Mouse (Mus musculus) gonadal fat pad, adult 2 months (tissue): ENCODE data around the gene Hip1r. TPM values are rescaled to one million over a fixed set of nuclear protein-coding genes. Genes with fewer than 3 reads are reported as not detected.
A peak's percentile ranks its signal among the peaks of the same experiment; 100 is the strongest.

Experiments
- DNase-seq: peaks from one replicate; pipeline ENCODE4 v3.0.0-alpha.2; 2012; ENCODE audit warnings: low read depth
- polyA plus RNA-seq: library from polyadenylated mRNA; depleted of rRNA; stranded (reverse); fragments of >200 nt; gene quantifications from 2 replicates; pipeline ENCODE4 v1.2.3, GENCODE M21; 2012; rRNA removed

Hip1r gene
- 46.6 and 59.4 TPM in 2 replicates for polyA plus RNA-seq

DNA sequence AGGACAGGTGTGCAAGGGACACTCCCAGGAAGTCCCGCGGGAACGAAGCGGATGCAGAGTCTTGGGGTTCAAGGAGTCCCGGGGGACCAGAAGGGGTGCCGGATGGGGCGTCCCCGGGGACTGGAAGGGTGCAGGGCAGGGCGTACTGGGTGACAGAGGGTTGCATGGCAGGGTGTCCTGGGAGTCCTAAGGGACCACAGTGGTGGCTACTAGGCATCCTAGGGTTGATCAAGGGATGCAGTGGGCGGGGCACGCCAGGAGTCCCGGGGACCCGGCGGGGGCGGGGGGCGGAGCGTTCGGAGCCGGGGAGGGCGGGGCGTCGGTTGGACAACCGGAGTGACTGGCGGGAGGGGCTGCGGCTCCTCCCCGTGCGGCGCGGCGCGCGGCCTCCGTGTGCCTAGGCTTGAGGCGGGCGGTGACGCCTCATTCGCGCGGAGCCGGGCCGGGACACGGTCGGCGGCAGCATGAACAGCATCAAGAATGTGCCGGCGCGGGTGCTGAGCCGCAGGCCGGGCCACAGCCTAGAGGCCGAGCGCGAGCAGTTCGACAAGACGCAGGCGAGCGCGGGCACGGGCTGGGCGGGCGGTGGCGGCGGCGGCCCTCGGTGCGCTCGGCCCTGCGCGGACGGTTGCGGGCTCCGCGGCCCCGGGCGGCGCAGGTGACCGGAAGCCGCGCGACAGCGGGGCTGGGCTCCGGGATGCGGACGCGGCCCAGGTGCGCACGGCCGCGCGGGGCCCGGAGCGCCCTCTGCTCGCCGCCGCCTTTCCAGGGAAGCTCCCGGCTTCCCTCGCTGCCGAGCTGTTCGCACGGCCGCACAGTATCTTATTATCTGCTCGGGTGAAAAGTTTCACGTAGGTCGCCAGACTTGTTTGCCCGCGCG, at the start of gene Hip1r:
Gene Hip1r (plus strand): TSS at position 330 of the 880 bp plus-strand sequence.
- DNase-seq: no peak

DNA sequence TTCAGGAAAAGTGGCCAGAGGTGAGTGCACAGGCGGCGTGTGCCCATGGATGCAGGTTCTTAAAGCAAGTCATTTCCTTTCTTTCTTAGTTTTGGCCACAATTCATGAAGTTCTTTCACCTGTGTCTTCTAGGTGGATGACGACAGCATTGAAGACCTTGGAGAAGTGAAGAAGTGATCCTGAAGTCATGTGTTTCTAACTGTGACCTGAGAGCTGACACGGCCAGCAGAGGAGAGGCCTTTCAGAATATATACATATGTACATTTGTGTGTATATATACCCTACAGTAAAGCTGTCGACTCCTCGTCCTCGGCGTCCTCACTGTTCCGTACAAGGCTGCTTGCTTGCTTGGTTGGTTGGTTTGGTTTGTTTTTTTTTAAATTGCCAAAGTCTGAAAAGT, 46.3 kb upstream of the Hip1r start, which contains the start of gene Gm43518:
Gene Gm43518 (plus strand): TSS at position 301 of the 400 bp plus-strand sequence.
- DNase-seq: no peak

DNA sequence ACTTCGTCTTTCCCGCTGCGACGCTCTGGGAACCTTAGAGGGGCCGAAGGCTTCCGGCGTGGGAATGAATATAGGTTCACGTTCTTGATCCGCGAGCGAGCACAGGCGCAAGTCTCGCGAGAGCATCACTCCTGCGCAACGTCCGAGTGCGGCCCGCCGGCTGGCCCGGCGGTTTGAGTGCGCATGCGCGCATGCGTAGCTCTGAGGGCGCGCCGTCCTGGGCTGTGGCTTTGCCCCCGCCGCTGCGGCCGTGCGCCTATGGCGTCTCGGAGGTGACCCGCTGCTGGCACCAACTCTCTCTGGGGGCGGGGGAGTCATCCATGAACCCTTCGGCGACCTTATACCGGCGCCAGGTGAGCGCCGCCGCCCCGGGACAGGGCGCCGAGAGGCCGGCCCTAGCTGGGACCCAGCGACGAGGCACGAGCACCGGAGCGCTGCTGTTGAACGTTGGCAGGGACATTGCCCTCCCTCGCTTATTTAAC, 42.9 kb upstream of the Hip1r start, which contains the start of gene Ccdc62:
Gene Ccdc62 (plus strand): TSS at position 172 of the 482 bp plus-strand sequence.
- peak; percentile 46 for DNase-seq

DNA sequence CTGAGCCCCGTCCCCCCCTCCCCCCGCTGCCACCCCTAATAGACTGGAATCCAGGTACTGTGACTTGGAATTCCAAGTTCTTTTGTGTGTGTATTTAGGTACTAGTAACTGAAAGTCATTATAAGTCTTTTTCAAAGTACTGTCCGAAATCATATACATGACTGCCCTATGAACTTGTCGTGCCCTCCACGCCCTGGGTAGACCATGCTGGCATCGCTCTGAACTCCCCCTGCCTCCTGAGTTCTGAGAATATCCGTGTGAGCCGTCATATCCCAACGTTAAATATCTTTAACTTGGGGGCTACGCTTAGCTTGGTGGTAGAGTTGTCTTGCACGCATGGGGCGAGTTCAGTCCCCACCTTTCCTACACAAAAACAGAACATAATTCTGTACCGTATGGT, 42.3 kb upstream of the Hip1r start:
- DNase-seq: no peak

DNA sequence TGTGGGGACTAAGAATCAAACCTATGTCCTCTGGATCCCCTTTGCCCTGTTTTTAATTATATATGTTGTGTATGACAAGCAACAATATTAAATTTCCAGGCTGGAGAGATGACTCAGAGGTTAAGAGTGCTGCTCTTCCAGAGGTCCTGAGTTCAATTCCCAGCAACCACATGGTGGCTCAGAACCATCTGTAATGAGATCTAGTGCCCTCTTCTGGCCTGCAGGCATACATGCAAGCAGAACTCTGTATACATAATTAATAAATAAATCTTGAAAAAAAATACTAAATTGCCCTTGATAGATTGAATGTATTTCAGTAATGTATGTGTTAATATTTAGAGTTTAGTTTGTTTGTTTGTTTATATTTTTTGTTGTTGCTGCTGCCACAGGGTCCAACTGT, 40.5 kb upstream of the Hip1r start:
- no peak for DNase-seq

DNA sequence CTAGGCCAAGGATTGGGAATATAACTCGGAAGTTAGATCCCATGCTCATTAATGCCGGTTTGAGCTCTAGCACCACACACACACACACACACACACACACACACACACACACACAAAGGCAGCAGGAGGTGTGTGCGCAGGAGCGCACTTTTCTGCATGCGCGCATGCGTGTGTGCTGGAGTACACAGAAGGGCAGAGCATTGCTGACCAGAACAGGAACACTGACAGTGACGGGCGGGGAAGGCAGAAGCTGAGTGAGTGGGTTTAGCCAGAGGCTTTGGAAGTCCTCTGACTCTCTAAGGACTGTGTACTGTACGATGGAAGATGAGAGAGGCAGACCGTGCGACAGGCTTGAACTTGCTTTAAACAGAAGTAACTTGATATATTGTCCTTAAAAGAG, 39.9 kb upstream of the Hip1r start:
- DNase-seq: no peak

DNA sequence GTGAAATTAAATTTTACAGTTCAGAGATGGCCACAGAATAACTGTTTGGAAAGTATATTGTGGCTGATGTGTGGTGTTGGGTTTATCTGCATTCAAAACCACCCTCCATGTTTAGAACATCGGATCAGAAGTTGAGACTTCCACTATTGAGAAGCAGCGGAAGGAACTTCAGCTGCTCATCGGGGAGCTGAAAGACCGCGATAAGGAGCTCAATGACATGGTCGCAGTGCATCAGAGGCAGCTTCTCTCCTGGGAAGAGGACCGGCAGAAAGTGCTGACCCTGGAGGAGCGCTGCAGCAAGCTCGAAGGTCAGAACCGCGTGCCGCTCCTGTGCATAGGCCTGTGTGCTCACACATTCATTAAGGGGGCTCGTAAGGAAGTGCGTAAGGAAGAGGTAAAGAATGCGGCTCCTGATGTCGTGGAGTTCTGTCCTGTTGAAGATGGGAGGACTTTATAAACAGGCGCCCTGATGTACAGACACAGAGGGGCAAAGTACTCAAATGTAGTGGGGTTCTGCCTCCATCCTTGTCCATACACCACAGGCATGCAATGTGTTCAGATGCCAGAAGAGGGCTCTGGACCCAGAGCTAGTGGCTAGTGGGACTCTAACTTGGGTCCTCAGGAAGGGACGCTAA, 39.4 kb upstream of the Hip1r start:
- DNase-seq: no peak

DNA sequence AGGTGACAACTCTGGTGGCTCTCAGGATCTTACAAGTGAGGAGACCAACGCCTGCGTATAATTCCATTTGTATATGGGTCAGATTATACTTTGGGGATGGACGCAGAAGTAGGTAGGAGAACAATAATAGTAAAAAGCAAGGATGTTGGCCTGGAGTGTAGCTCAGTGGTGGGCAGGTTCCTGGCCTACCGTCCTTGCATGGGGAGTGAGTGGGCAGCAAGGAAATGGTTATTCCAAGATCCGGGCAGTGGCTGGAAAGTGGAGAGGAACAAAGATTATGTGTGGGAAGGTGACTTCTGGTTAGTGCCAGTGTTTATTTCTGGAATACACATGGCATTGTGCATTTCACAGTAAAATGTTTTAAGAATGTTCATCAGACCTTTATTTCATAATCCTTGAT, 37.5 kb upstream of the Hip1r start:
- no peak for DNase-seq

DNA sequence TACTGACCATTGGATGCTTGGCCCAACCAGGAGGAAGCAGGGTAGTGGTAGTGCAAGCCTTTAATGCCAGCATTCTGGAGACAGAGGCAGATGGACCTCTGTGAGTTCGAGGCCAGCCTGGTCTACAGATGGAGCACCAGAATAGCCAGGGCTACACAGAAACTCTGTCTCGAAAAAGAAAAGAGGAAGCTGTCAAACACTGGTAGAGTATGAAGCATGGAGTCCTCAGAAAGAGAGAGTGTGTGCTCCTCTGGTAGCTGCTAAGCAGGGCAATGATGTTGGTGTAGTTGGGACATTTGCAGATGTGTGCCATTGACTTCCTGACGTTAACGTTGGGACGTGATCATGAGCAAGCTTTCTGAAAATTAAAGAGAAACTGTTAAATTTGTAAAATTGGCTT, 34.9 kb upstream of the Hip1r start:
- DNase-seq: no peak

DNA sequence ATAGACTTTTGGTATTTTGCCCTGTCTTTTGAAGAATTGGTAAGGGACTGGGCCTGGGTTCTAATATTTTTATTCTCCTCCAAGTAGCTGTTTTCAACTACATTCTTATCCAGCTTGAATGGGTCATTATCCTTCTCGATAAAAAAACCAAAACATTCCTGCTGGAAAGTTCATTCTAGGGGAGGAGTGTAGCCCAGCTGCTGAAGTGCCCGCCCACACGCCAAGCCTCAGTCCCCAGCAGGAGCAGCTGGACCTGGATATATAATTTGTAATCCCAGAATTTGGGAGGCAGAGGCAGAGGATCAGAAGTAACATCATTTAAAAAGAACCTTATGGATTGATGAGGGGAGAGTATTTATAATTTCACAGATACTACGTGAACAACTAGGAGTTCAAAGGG, 26.9 kb upstream of the Hip1r start:
- no peak for DNase-seq

DNA sequence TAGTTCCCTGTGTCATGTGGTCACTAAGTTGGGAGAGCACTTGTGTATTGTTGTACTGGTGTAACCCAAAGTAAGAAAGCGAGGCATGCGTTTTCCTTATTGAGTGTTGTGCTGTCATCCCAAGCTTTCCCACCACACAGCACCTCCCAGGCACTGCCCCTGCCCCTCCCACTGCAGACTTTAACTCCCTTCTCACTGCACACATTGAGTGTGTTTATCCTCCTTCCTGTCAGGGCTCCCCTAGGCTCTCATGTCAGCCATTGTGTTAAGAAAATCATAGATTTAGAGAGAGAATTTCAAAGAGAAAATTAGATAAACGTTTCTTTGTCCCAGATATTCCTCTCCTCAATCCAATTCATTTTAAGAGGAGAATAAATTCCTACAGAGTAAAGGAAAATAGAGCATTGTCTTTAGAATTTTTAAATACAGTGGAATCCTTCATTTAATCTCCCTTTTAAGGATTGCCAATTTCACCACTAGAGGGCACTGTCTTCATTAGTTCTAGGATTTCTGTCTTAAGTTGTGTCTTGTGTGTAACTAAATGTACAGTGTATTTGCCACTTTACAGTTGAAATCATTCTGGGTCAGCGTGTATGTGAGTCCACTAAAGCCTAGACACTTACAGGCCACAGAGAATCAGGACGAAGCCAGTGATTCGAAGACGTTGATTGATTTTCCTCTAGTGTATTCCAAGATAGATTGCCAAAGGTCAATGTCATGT, 26.2 kb upstream of the Hip1r start:
- DNase-seq: no peak

- DNase-seq: no peak
Observed at GRCm38 (mm10) chr5:123952365-123953045, 20.9 kb upstream of the Hip1r start.

DNA sequence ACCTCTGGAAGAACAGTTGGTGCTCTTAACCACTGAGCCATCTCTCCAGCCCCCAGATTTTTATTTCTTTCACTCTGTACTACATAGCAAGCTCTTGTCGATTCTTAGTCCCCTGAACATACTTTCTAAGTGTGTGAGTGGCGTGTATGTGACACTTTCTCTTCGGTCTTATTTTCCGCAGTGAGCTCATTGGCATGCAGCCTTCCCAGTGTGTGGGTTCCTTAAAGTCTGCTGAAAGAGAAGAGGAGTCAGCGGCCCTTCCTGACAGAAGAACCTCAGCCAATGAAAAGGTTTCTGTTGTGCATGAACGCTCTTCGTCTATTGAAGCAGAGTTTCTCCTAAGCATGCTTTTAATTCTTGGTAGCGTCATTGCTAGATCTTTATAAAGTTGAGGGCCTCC, 16.2 kb upstream of the Hip1r start:
- no peak for DNase-seq

GRCm38 (mm10) chr5:123959018-123959417, 14.4 kb upstream of the Hip1r start:
- no peak for DNase-seq

- no peak for DNase-seq
Observed at GRCm38 (mm10) chr5:123960129-123960528, 13.3 kb upstream of the Hip1r start.

DNA sequence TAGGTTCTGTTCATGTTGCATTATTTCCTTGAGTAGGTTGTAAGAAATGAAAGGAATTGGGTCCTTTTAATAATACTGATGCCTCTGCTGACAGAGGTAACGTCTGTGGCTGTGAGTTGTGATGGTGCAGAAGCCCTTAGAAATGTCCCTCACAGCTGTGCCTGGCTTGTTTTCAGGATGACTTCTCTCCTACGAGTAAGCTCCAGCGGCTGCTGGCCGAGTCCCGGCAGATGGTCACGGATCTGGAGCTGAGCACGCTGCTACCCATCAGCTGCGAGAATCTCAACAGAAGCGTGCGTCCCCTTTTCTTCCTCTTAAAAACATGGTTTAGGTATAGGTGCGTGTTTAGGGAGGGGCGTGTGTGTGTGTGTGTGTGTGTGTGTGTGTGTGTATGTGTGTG, 12.4 kb upstream of the Hip1r start:
- DNase-seq: no peak

GRCm38 (mm10) chr5:123964208-123964607, 9.2 kb upstream of the Hip1r start:
- DNase-seq: no peak

- no peak for DNase-seq
Observed at GRCm38 (mm10) chr5:123966759-123967158, 6.7 kb upstream of the Hip1r start.

DNA sequence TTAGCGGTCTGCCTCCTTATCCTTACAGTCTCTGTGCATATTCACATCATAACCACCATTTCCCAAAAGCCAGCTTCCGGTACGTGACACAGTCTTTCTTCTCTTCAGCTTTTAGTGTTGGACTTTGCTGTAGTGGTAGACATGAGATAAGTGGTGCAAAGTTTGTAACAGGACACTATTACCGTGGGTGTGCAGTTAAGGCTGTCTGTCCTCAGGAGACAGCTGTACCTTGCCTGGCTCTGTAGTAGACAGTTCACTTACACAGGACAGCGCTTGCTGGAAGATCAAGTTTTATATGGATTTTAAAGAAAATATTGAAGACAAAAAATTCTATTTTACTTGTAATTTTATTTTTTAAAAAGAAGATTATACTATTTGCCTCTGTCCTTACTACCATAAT, 5.0 kb upstream of the Hip1r start:
- no peak for DNase-seq

DNA sequence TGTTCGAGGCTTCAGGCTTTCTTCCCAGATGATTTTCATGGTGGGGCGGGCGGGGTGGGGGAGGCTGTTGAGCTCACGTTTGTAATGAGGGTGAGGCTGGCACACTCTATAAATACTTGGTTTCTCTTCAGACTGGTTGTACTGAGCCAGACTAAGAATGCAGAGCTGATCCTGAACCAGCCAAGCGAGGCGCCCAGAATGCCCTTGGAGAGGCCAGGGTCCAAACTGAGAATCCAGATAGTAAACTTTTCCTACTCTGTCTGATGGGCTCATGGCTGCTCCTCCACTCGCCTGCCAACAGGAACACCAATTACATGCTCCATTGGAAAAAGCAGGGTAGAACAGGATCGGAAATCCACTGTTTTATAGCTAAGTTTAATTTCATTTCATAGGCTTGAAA, 4.2 kb upstream of the Hip1r start:
- no peak for DNase-seq

- DNase-seq: no peak
Observed at GRCm38 (mm10) chr5:123970576-123970975, 2.9 kb upstream of the Hip1r start.

GRCm38 (mm10) chr5:123972453-123972852, 975 bp upstream of the Hip1r start:
- DNase-seq: no peak
